Mouse (Mus musculus) ES-Bruce4 (cell line): ENCODE results near the gene Ldb1. TPM values are rescaled to one million over a fixed set of nuclear protein-coding genes. Genes with fewer than 3 reads are reported as not detected.

Experiments
- H3K27ac ChIP-seq: 2 replicates; pipeline ENCODE4 v1.5.1; 2012; ENCODE audit warnings: low read length, inconsistent platforms; ENCODE audit not compliant: insufficient read depth
- H3K27me3 ChIP-seq: 2 replicates; pipeline ENCODE4 v1.6.1; 2012; ENCODE audit warnings: mild to moderate bottlenecking, low read length, inconsistent platforms; ENCODE audit not compliant: control insufficient read depth, poor library complexity, insufficient read depth, severe bottlenecking
- H3K36me3 ChIP-seq: 2 replicates; pipeline ENCODE4 v1.6.1; 2012; ENCODE audit warnings: inconsistent platforms, mild to moderate bottlenecking, low read length, moderate library complexity; ENCODE audit not compliant: control insufficient read depth, poor library complexity, insufficient read depth, severe bottlenecking
- H3K4me1 ChIP-seq: one replicate; pipeline ENCODE4 v1.8.1; 2011; ENCODE audit warnings: low read length; ENCODE audit not compliant: control insufficient read depth, insufficient read depth
- H3K4me3 ChIP-seq: 2 replicates; pipeline ENCODE4 v1.5.1; 2011; ENCODE audit warnings: low read depth, mild to moderate bottlenecking, low read length
- H3K9ac ChIP-seq: 2 replicates; pipeline ENCODE4 v1.6.1; 2012; ENCODE audit warnings: low read depth, mild to moderate bottlenecking, inconsistent platforms; ENCODE audit not compliant: poor library complexity, severe bottlenecking
- H3K9me3 ChIP-seq: replicated peaks from 2 replicates; pipeline ENCODE4 v1.6.1; 2012; ENCODE audit warnings: mild to moderate bottlenecking, low read length, inconsistent platforms; ENCODE audit not compliant: control insufficient read depth, poor library complexity, insufficient read depth, severe bottlenecking
- CTCF ChIP-seq: IDR thresholded peaks from one replicate; pipeline ENCODE4 v1.8.1; 2011; ENCODE audit warnings: low read depth, low read length
- EP300 ChIP-seq: IDR thresholded peaks from 2 replicates; pipeline ENCODE4 v1.6.1; 2011; ENCODE audit warnings: low read depth, low read length; ENCODE audit not compliant: insufficient read depth
- POLR2A ChIP-seq: IDR thresholded peaks from one replicate; pipeline ENCODE4 v1.8.1; 2011; ENCODE audit warnings: low read length; ENCODE audit not compliant: insufficient read depth
- polyA plus RNA-seq: library from polyadenylated mRNA; stranded (reverse); fragments of >200 nt; gene quantifications from 2 replicates; pipeline ENCODE4 v1.2.4, GENCODE M21; 2011; ENCODE audit warnings: low read depth; ENCODE audit not compliant: missing spikeins, insufficient read depth, insufficient read length

The Ldb1 gene
- polyA plus RNA-seq, 1 experiment, result 146 TPM

GRCm38 (mm10) chr19:46003371-46004226 lies 41.4 kb downstream of the Ldb1 start, which contains the start of gene Hps6:
TSS of gene Hps6 (plus strand) at chr19:46003508.
- Histone ChIP-seq H3K9me3 (no peaks in the 10 kb centered on the region), H3K36me3 (no peaks in the 10 kb centered on the region), H3K9ac (peak within 1 kb of the TSS; percentile 69), H3K4me3 (peak within 1 kb of the TSS; percentile 66), H3K27me3 (no peaks in the 10 kb centered on the region), H3K4me1 (no peaks in the 10 kb centered on the region), H3K27ac (no peak within 1 kb of the TSS)
- no peak for TF ChIP-seq POLR2A
- peak; percentile 76 for TF ChIP-seq EP300

DNA sequence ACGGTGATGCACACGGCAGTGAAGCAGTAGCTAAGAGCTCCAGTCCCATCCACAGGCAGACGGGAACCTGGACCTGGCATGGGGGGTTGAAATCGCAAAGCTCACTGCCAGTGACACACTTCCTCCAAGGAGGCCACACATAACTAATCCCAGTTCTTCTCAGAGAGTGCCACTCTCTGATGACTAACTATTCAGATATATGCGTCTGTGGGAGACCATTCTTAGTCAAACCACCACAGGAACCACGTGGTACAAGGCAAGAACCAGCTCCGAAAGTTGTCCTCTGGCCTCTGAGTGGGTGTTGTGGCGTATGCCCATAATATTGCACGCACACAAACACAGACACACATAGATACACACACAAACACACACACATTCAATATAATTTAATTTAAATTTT lies 42.7 kb downstream of the Ldb1 start:
- Histone ChIP-seq H3K9ac (no peak overlapping the region), H3K27ac (no peak overlapping the region), H3K36me3 (no peaks in the 10 kb centered on the region), H3K9me3 (no peaks in the 10 kb centered on the region), H3K4me1 (no peaks in the 10 kb centered on the region), H3K4me3 (no peak overlapping the region), H3K27me3 (no peaks in the 10 kb centered on the region)
- TF ChIP-seq POLR2A (no peak), EP300 (no peak), CTCF (no peak)

- H3K27me3 ChIP-seq, result no peaks in the 10 kb centered on the region
- no peak for TF ChIP-seq POLR2A
- no peaks in the 10 kb centered on the region for H3K4me1 ChIP-seq
- H3K9me3 ChIP-seq, result peaks cover 12% of the 10 kb centered on the region
- no peak overlapping the region for H3K27ac ChIP-seq
- H3K36me3 ChIP-seq, result no peaks in the 10 kb centered on the region
- H3K4me3 ChIP-seq, result no peak overlapping the region
- H3K9ac ChIP-seq, result no peak overlapping the region
These were observed 45.6 kb downstream of the Ldb1 start for GRCm38 (mm10) chr19:45999378-45999777.

- H3K27me3 ChIP-seq, result no peaks in the 10 kb centered on the region
- H3K9me3 ChIP-seq, result peaks cover 12% of the 10 kb centered on the region
- H3K9ac ChIP-seq, result peak overlapping the region; percentile 93
- H3K36me3 ChIP-seq, result no peaks in the 10 kb centered on the region
- H3K4me3 ChIP-seq, result peak overlapping the region; percentile 15; the same call in 1 of the 2 replicates
- H3K27ac ChIP-seq, result no peak overlapping the region
- TF ChIP-seq CTCF (no peak), EP300 (no peak), POLR2A (no peak)
- no peaks in the 10 kb centered on the region for H3K4me1 ChIP-seq
These were observed 46.3 kb downstream of the Ldb1 start for GRCm38 (mm10) chr19:45998694-45999217.

DNA sequence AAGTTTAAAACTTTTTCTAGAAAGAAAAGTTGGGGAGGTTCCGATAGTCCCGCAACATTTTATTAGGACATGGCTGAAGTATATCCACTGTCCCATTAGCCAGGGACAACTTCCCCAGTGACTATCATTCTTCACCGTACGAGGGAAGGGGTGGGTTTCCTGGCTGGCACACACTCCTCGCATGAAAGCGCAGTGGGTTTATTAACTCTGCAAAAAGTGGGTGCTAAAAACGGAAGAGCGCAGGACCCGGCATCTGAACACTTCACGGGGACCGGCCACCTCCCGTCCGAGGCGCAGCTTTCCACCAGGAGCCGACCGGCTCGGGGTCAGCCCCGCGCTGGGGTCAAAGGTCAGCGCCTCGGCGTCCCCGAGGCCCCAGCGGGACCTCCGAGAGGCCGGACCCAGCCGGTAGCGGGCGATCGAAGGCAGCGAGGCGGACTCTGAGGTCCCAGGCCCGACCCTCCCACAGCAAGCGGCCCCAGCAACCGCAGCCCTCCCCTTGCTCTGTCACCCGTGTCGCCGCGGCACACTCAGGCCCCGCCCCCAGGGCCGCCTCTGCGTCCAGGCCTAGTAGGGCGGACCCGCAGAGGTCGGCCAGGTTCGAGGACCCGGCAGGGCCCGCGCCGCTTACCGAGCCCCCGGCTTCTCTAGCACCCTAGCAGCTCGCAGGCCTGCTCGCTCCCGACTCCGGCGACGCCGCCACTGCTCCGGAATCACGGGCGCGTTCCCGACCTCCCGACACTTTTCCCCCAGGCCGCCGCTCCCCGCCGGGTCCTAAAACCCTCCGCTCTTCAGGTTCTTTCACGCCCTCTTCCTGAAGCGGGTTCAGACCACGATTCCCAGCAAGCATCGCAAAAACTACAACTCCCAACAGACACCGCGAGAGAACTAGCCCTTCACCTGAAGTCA lies 47.0 kb downstream of the Ldb1 start, which contains the start of gene Armh3:
TSS of gene Armh3 (minus strand) at position 704 of the 909 bp plus-strand sequence.
- H3K9me3 ChIP-seq, result peaks cover 12% of the 10 kb centered on the region
- no peaks in the 10 kb centered on the region for H3K4me1 ChIP-seq
- no peaks in the 10 kb centered on the region for H3K27me3 ChIP-seq
- H3K4me3 ChIP-seq, result peak within 1 kb of the TSS; percentile 93
- no peaks in the 10 kb centered on the region for H3K36me3 ChIP-seq
- TF ChIP-seq POLR2A (no peak), EP300 (no peak), CTCF (no peak)
- peak within 1 kb of the TSS; percentile 93 for H3K9ac ChIP-seq
- H3K27ac ChIP-seq, result peak within 1 kb of the TSS; percentile 60
